Mouse (Mus musculus): ENCODE results near the gene Zbtb8os. TPM values are rescaled to one million over a fixed set of nuclear protein-coding genes. Genes with fewer than 3 reads are reported as not detected.

The Zbtb8os gene
- polyA plus RNA-seq (2015; fragmentation: Nextera tagmentation; extraction: Ambion mirVana) = 28.6 and 30.2 TPM in 2 replicates

GRCm38 (mm10) chr4:129335216-129336074 lies at the start of gene Zbtb8os, which contains the start of gene Rbbp4:
TSS of gene Zbtb8os (plus strand) at chr4:129335695.
TSS of gene Rbbp4 (minus strand) at chr4:129335370.

GRCm38 (mm10) chr4:129287472-129287981 lies 48.0 kb upstream of the Zbtb8os start, which contains the start of gene Sync:
TSS of gene Sync (plus strand) at chr4:129287617.

GRCm38 (mm10) chr4:129377601-129378390 lies 42.3 kb downstream of the Zbtb8os start, which contains the start of gene Zbtb8a:
TSS of gene Zbtb8a (minus strand) at chr4:129378116.

Other genes with a start within 250 kb of the Zbtb8os start
- gene Tmem54, start 230.1 kb upstream of the Zbtb8os start, polyA plus RNA-seq (2015; fragmentation: Nextera tagmentation; extraction: Ambion mirVana) = 2.8 and 4.1 TPM in 2 replicates
- 0.89 and 1.2 TPM in 2 replicates for gene Hpca, start 213.7 kb upstream of the Zbtb8os start, polyA plus RNA-seq (2015; fragmentation: Nextera tagmentation; extraction: Ambion mirVana)
- 37.6 and 38.1 TPM in 2 replicates for gene Fndc5, start 198.7 kb upstream of the Zbtb8os start, polyA plus RNA-seq (2015; fragmentation: Nextera tagmentation; extraction: Ambion mirVana)
- 5.4 and 6.2 TPM in 2 replicates for gene S100pbp, start 146.0 kb upstream of the Zbtb8os start, polyA plus RNA-seq (2015; fragmentation: Nextera tagmentation; extraction: Ambion mirVana)
- 32.6 and 35.0 TPM in 2 replicates for gene Yars, start 145.9 kb upstream of the Zbtb8os start, polyA plus RNA-seq (2015; fragmentation: Nextera tagmentation; extraction: Ambion mirVana)
- gene C77080, start 74.3 kb upstream of the Zbtb8os start, polyA plus RNA-seq (2015; fragmentation: Nextera tagmentation; extraction: Ambion mirVana) = 1.2 and 1.3 TPM in 2 replicates
- gene Sync, start 48.1 kb upstream of the Zbtb8os start, polyA plus RNA-seq (2015; fragmentation: Nextera tagmentation; extraction: Ambion mirVana) = 36.7 and 40.0 TPM in 2 replicates
- 188 and 198 TPM in 2 replicates for gene Rbbp4, start 325 bp upstream of the Zbtb8os start, polyA plus RNA-seq (2015; fragmentation: Nextera tagmentation; extraction: Ambion mirVana)
- 3.8 and 6.5 TPM in 2 replicates for gene Zbtb8a, start 42.4 kb downstream of the Zbtb8os start, polyA plus RNA-seq (2015; fragmentation: Nextera tagmentation; extraction: Ambion mirVana)
- gene Zbtb8b, start 105.2 kb downstream of the Zbtb8os start, polyA plus RNA-seq (2015; fragmentation: Nextera tagmentation; extraction: Ambion mirVana) = not detected in 2 replicates
- 16.8 and 20.1 TPM in 2 replicates for gene Bsdc1, start 125.9 kb downstream of the Zbtb8os start, polyA plus RNA-seq (2015; fragmentation: Nextera tagmentation; extraction: Ambion mirVana)
- not detected in 2 replicates for gene Tssk3, start 155.3 kb downstream of the Zbtb8os start, polyA plus RNA-seq (2015; fragmentation: Nextera tagmentation; extraction: Ambion mirVana)
- not detected in 2 replicates for gene Fam229a, start 155.5 kb downstream of the Zbtb8os start, polyA plus RNA-seq (2015; fragmentation: Nextera tagmentation; extraction: Ambion mirVana)
- 75.3 and 95.8 TPM in 2 replicates for gene Marcksl1, start 177.9 kb downstream of the Zbtb8os start, polyA plus RNA-seq (2015; fragmentation: Nextera tagmentation; extraction: Ambion mirVana)
- gene Hdac1, start 207.0 kb downstream of the Zbtb8os start, polyA plus RNA-seq (2015; fragmentation: Nextera tagmentation; extraction: Ambion mirVana) = 49.0 and 59.8 TPM in 2 replicates
- gene Lck, start 237.9 kb downstream of the Zbtb8os start, polyA plus RNA-seq (2015; fragmentation: Nextera tagmentation; extraction: Ambion mirVana) = 0.78 and 1.2 TPM in 2 replicates
- 1.7 and 2.5 TPM in 2 replicates for gene Fam167b, start 242.9 kb downstream of the Zbtb8os start, polyA plus RNA-seq (2015; fragmentation: Nextera tagmentation; extraction: Ambion mirVana)

All from skeletal muscle tissue, postnatal 0 days (tissue).